Mouse (Mus musculus) ES-Bruce4 (cell line): ENCODE data around the gene Vps52. TPM values are rescaled to one million over a fixed set of nuclear protein-coding genes. Genes with fewer than 3 reads are reported as not detected.

Experiments
- H3K27ac ChIP-seq: 2 replicates; pipeline ENCODE4 v1.5.1; 2012; ENCODE audit warnings: low read length, inconsistent platforms; ENCODE audit not compliant: insufficient read depth
- H3K27me3 ChIP-seq: 2 replicates; pipeline ENCODE4 v1.6.1; 2012; ENCODE audit warnings: mild to moderate bottlenecking, low read length, inconsistent platforms; ENCODE audit not compliant: control insufficient read depth, poor library complexity, insufficient read depth, severe bottlenecking
- H3K36me3 ChIP-seq: 2 replicates; pipeline ENCODE4 v1.6.1; 2012; ENCODE audit warnings: inconsistent platforms, mild to moderate bottlenecking, low read length, moderate library complexity; ENCODE audit not compliant: control insufficient read depth, poor library complexity, insufficient read depth, severe bottlenecking
- H3K4me1 ChIP-seq: one replicate; pipeline ENCODE4 v1.8.1; 2011; ENCODE audit warnings: low read length; ENCODE audit not compliant: control insufficient read depth, insufficient read depth
- H3K4me3 ChIP-seq: 2 replicates; pipeline ENCODE4 v1.5.1; 2011; ENCODE audit warnings: low read depth, mild to moderate bottlenecking, low read length
- H3K9ac ChIP-seq: 2 replicates; pipeline ENCODE4 v1.6.1; 2012; ENCODE audit warnings: low read depth, mild to moderate bottlenecking, inconsistent platforms; ENCODE audit not compliant: poor library complexity, severe bottlenecking
- H3K9me3 ChIP-seq: replicated peaks from 2 replicates; pipeline ENCODE4 v1.6.1; 2012; ENCODE audit warnings: mild to moderate bottlenecking, low read length, inconsistent platforms; ENCODE audit not compliant: control insufficient read depth, poor library complexity, insufficient read depth, severe bottlenecking
- CTCF ChIP-seq: IDR thresholded peaks from one replicate; pipeline ENCODE4 v1.8.1; 2011; ENCODE audit warnings: low read depth, low read length
- EP300 ChIP-seq: IDR thresholded peaks from 2 replicates; pipeline ENCODE4 v1.6.1; 2011; ENCODE audit warnings: low read depth, low read length; ENCODE audit not compliant: insufficient read depth
- POLR2A ChIP-seq: IDR thresholded peaks from one replicate; pipeline ENCODE4 v1.8.1; 2011; ENCODE audit warnings: low read length; ENCODE audit not compliant: insufficient read depth
- polyA plus RNA-seq: library from polyadenylated mRNA; stranded (reverse); fragments of >200 nt; gene quantifications from 2 replicates; pipeline ENCODE4 v1.2.4, GENCODE M21; 2011; ENCODE audit warnings: low read depth; ENCODE audit not compliant: missing spikeins, insufficient read depth, insufficient read length

Gene Vps52
- polyA plus RNA-seq, 1 experiment = 19.0 TPM

- H3K27ac ChIP-seq = no peak overlapping the region
- H3K9me3 ChIP-seq = no peaks in the 10 kb centered on the region
- H3K27me3 ChIP-seq = no peaks in the 10 kb centered on the region
- no peak for TF ChIP-seq POLR2A
- no peak for TF ChIP-seq EP300
- no peak for TF ChIP-seq CTCF
- no peak overlapping the region for H3K4me3 ChIP-seq
- no peaks in the 10 kb centered on the region for H3K4me1 ChIP-seq
- H3K36me3 ChIP-seq = peaks cover 2% of the 10 kb centered on the region
- no peak overlapping the region for H3K9ac ChIP-seq
Observed at GRCm38 (mm10) chr17:33959948-33960347, 4.3 kb downstream of the Vps52 start.

GRCm38 (mm10) chr17:33962876-33963275 lies 7.3 kb downstream of the Vps52 start:
- no peak for TF ChIP-seq POLR2A
- no peak for TF ChIP-seq EP300
- TF ChIP-seq CTCF = no peak
- H3K9me3 ChIP-seq = no peaks in the 10 kb centered on the region
- no peaks in the 10 kb centered on the region for H3K36me3 ChIP-seq
- H3K27ac ChIP-seq = no peak overlapping the region
- no peaks in the 10 kb centered on the region for H3K4me1 ChIP-seq
- H3K4me3 ChIP-seq = no peak overlapping the region
- no peaks in the 10 kb centered on the region for H3K27me3 ChIP-seq
- no peak overlapping the region for H3K9ac ChIP-seq

GRCm38 (mm10) chr17:33965082-33965845 lies 9.7 kb downstream of the Vps52 start:
- H3K27me3 ChIP-seq = no peaks in the 10 kb centered on the region
- H3K9ac ChIP-seq = no peak overlapping the region
- H3K4me1 ChIP-seq = no peaks in the 10 kb centered on the region
- H3K27ac ChIP-seq = no peak overlapping the region
- TF ChIP-seq EP300 (no peak), CTCF (no peak)
- H3K9me3 ChIP-seq = no peaks in the 10 kb centered on the region
- no peaks in the 10 kb centered on the region for H3K36me3 ChIP-seq
- no peak overlapping the region for H3K4me3 ChIP-seq

GRCm38 (mm10) chr17:33965846-33966550 lies 10.4 kb downstream of the Vps52 start:
- no peak overlapping the region for H3K9ac ChIP-seq
- no peaks in the 10 kb centered on the region; the same call in 1 of the 2 replicates for H3K9me3 ChIP-seq
- H3K27me3 ChIP-seq = no peaks in the 10 kb centered on the region
- no peak overlapping the region for H3K27ac ChIP-seq
- no peaks in the 10 kb centered on the region for H3K4me1 ChIP-seq
- no peak for TF ChIP-seq CTCF
- TF ChIP-seq POLR2A = no peak
- no peak for TF ChIP-seq EP300
- no peaks in the 10 kb centered on the region for H3K36me3 ChIP-seq
- H3K4me3 ChIP-seq = no peak overlapping the region

GRCm38 (mm10) chr17:33968489-33968888 lies 12.9 kb downstream of the Vps52 start:
- Histone ChIP-seq H3K9ac (no peak overlapping the region), H3K27me3 (no peaks in the 10 kb centered on the region), H3K4me1 (no peaks in the 10 kb centered on the region), H3K27ac (no peak overlapping the region), H3K4me3 (no peak overlapping the region), H3K9me3 (no peaks in the 10 kb centered on the region; the same call in 1 of the 2 replicates), H3K36me3 (no peaks in the 10 kb centered on the region)
- TF ChIP-seq EP300 (no peak), CTCF (peak; percentile 93), POLR2A (no peak)

- Histone ChIP-seq H3K9ac (no peak overlapping the region), H3K36me3 (no peaks in the 10 kb centered on the region), H3K9me3 (no peaks in the 10 kb centered on the region; the same call in 1 of the 2 replicates), H3K27ac (no peak overlapping the region), H3K4me3 (no peak overlapping the region), H3K4me1 (no peaks in the 10 kb centered on the region), H3K27me3 (no peaks in the 10 kb centered on the region)
- TF ChIP-seq CTCF (no peak), EP300 (no peak), POLR2A (no peak)
Observed at GRCm38 (mm10) chr17:33968927-33969326, 13.3 kb downstream of the Vps52 start.
